Mouse (Mus musculus): ENCODE data around the gene Olfr1029.
"Not testable (repeated sequence)": the region's sequence is repeated elsewhere in the genome, so short reads cannot be mapped to it uniquely, and the experiment has no call there.

DNA sequence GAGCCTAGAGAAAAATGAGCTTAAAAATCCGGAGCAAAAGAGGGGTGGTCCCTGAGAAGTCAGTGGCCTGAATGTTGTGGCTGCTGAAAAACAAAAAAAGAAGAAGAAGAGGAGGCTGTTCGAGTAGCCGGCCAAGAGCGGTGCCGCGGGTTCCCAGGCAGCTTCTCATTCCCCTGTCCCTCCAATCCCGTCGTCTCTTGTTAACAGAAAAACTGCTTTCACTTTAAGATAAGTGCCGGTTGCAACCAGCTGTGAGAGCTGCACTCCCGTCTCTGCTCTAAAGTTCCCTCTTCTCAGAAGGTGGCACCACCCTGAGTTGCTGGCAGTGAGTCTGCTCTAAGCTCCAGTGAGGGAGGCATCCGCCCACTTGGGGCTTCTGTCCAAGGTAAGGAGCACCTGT is 46.7 kb downstream of the Olfr1029 start, which contains the start of gene Olfr1033:
- not testable (repeated sequence) for TF ChIP-seq CTCF (IDR thresholded peaks at IDR 0.05; ENCODE audit: extremely low read depth, insufficient read length, insufficient replicate concordance, low read depth, low read length); POLR2A (IDR thresholded peaks at IDR 0.05; ENCODE audit: low read depth, low read length)
